Mouse (Mus musculus): Measurements from ENCODE around the gene Zdhhc15.
"Not testable (repeated sequence)": the region's sequence is repeated elsewhere in the genome, so short reads cannot be mapped to it uniquely, and the experiment has no call there.

Zdhhc15 gene

GRCm38 (mm10) chrX:104670757-104671549, at the start of gene Zdhhc15:
TSS of gene Zdhhc15 (minus strand) at chrX:104671064.
- DNase-seq (ENCODE audit: low read depth), result no peak

GRCm38 (mm10) chrX:104707935-104708334, 37.1 kb upstream of the Zdhhc15 start:
- no peak for DNase-seq (ENCODE audit: low read depth)

GRCm38 (mm10) chrX:104669850-104670756, 761 bp downstream of the Zdhhc15 start:
- no peak for DNase-seq (ENCODE audit: low read depth)

GRCm38 (mm10) chrX:104656976-104657375, 13.9 kb downstream of the Zdhhc15 start:
- DNase-seq (ENCODE audit: low read depth), result no peak

- DNase-seq (ENCODE audit: low read depth), result no peak
Measured at GRCm38 (mm10) chrX:104612531-104612930, 58.3 kb downstream of the Zdhhc15 start.

- not testable (repeated sequence) for DNase-seq (ENCODE audit: low read depth)
Measured at GRCm38 (mm10) chrX:104603738-104604430, 67.0 kb downstream of the Zdhhc15 start.

GRCm38 (mm10) chrX:104602168-104602859, 68.5 kb downstream of the Zdhhc15 start:
- not testable (repeated sequence) for DNase-seq (ENCODE audit: low read depth)

- DNase-seq (ENCODE audit: low read depth), result no peak
Measured at GRCm38 (mm10) chrX:104573946-104574345, 96.9 kb downstream of the Zdhhc15 start.

GRCm38 (mm10) chrX:104567497-104567896, 103.4 kb downstream of the Zdhhc15 start:
- no peak for DNase-seq (ENCODE audit: low read depth)

- no peak for DNase-seq (ENCODE audit: low read depth)
Measured at GRCm38 (mm10) chrX:104545283-104545682, 125.6 kb downstream of the Zdhhc15 start.

- DNase-seq (ENCODE audit: low read depth), result no peak
Measured at GRCm38 (mm10) chrX:104543919-104544595, 126.8 kb downstream of the Zdhhc15 start.

- DNase-seq (ENCODE audit: low read depth), result no peak
Measured at GRCm38 (mm10) chrX:104542635-104543034, 128.2 kb downstream of the Zdhhc15 start.

GRCm38 (mm10) chrX:104501765-104502164, 169.1 kb downstream of the Zdhhc15 start:
- no peak for DNase-seq (ENCODE audit: low read depth)

GRCm38 (mm10) chrX:104489626-104490355, 181.1 kb downstream of the Zdhhc15 start:
- no peak for DNase-seq (ENCODE audit: low read depth)

- no peak for DNase-seq (ENCODE audit: low read depth)
Measured at GRCm38 (mm10) chrX:104488870-104489467, 181.9 kb downstream of the Zdhhc15 start.

GRCm38 (mm10) chrX:104488036-104488435, 182.8 kb downstream of the Zdhhc15 start:
- DNase-seq (ENCODE audit: low read depth), result peak; percentile 73
